Mouse (Mus musculus) cerebellum, adult 2 months (tissue): ENCODE measurements at regions not wholly inside any gene's neighbourhood (a gene's known extent, or its start where the extent isn't known, plus 50 kb on each side); places are given as distances from the start of the nearest gene placed in this dataset.

Source experiments
- CTCF ChIP-seq: fragments of 200-500 bp; IDR thresholded peaks from 2 replicates; pipeline ENCODE4 v1.5.1; 2011; ENCODE audit warnings: low read depth, mild to moderate bottlenecking, control low read depth, low read length, moderate library complexity, borderline replicate concordance; ENCODE audit not compliant: insufficient read depth
- POLR2A ChIP-seq: fragments of 200-500 bp; IDR thresholded peaks from 2 replicates; pipeline ENCODE4 v1.6.1; 2011; ENCODE audit warnings: low read length, control low read depth, borderline replicate concordance; ENCODE audit not compliant: insufficient read depth

DNA sequence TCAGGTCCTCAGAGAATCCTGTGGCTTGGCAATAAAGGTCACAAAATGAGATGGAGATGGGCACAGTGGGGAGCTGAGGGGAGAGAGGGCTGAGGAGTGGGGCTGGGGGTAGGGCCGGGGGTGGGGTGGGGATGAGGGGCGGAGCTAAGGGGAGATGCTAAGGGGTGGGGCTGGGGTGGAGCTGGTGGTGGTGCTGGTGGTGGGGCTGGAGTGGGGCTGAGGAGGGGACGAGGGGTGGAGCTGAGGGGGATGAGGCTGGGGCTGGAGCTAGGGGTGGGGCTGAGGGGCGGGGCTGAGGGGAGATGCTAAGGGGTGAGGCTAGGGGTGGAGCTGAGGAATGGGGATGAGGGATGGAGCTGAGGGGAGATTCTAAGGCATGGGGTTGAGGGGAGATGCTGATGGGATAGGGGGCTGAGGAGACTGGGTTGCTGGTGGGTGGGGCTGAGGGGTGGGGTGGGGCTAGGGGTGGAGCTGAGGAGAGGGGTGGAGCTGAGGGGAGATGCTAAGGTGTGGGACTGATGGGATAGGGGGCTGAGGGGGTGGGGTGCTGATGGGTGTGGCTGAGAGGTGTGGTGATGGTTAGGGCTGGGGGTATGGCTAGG lies 165.5 kb downstream of the Suds3 start:
- TF ChIP-seq POLR2A (no peak), CTCF (no peak)
